In genomic region chr13:18830486-18830885, GRCm38 (mm10) we compare ENCODE assay signal across 22 mouse cellular contexts.
"Had no signal": no experiment of that assay in that cellular context is flagged by ENCODE, and none has a peak within 500 bp of the region (broad histone marks: within the 10 kb centered on the region; RNA-seq: fewer than 3 reads in every experiment).

No protein-coding gene starts in this region.

- DNase-seq: cerebellum, adult 2 months; cerebellum, adult 8-10 months; cerebellum, adult 9-10 months; cerebellum, adult 9-11 months; cerebellum, postnatal 10 days; cerebellum, postnatal 14 days; cerebellum, postnatal 25 days; cerebellum, postnatal 36 days; embryo, embryonic 11 days; forebrain, postnatal 0 days; gastrocnemius, adult 2 months; gastrocnemius, postnatal 10 days; gastrocnemius, postnatal 14 days; gastrocnemius, postnatal 25 days; gastrocnemius, postnatal 36 days; heart, adult 11 months; heart, adult 18-20 months; heart, adult 2 months had no signal

- ATAC-seq: forebrain, embryonic 13.5 days; forebrain, embryonic 14.5 days; forebrain, embryonic 15.5 days; forebrain, embryonic 16.5 days; forebrain, postnatal 0 days had no signal
